Comparison of ENCODE assay signal across 8 mouse cellular contexts in genomic region chr14:123202313-123202712, GRCm38 (mm10).
DNase-seq lines count a peak whose midpoint lies in the region; ATAC-seq and TF ChIP-seq lines count a peak whose summit lies in the region.

No protein-coding gene starts in this region.

- TF ChIP-seq CTCF in intestine, postnatal 0 days (IDR thresholded peaks at IDR 0.05; ENCODE audit: low read depth), result no peak
- TF ChIP-seq CTCF in hindbrain, postnatal 0 days (IDR thresholded peaks at IDR 0.05; ENCODE audit: low read depth), result no peak

- DNase-seq in cerebellum, postnatal 10 days, result peak; percentile 57 to 72
- no peak for DNase-seq in cerebellum, adult 9-10 months
- DNase-seq in 3T3-L1 (ENCODE audit: low read depth, low spot score), result peak; percentile 78
- peak; percentile 61 for DNase-seq in hindbrain, postnatal 0 days (ENCODE audit: low spot score)
- no peak for DNase-seq in kidney, adult 9 months

- ATAC-seq in intestine, embryonic 15.5 days, result no peak
- no peak for ATAC-seq in intestine, postnatal 0 days
- ATAC-seq in hindbrain, postnatal 0 days, result no peak
- no peak for ATAC-seq in monocyte, adult 5-6 weeks (replicated peaks; ENCODE audit: insufficient number of reproducible peaks, low FRiP score, low TSS enrichment, poor library complexity, severe bottlenecking)

- no peaks in the 10 kb centered on the region for H3K9me3 ChIP-seq in intestine, embryonic 15.5 days
- H3K9me3 ChIP-seq in intestine, postnatal 0 days (ENCODE audit: control insufficient read depth), result no peaks in the 10 kb centered on the region
- no peaks in the 10 kb centered on the region for H3K9me3 ChIP-seq in hindbrain, postnatal 0 days (ENCODE audit: low read length)

- no peak overlapping the region for H3K9ac ChIP-seq in intestine, embryonic 15.5 days
- no peak overlapping the region for H3K9ac ChIP-seq in intestine, postnatal 0 days (ENCODE audit: low read depth, low read length)
- H3K9ac ChIP-seq in hindbrain, postnatal 0 days (replicated peaks; ENCODE audit: low read length), result no peak overlapping the region; the same call in 1 of the 2 replicates

- no peaks in the 10 kb centered on the region for H3K4me1 ChIP-seq in intestine, embryonic 15.5 days (replicated peaks)
- no peaks in the 10 kb centered on the region for H3K4me1 ChIP-seq in intestine, postnatal 0 days (replicated peaks; ENCODE audit: control insufficient read depth, insufficient read depth, low read length)
- no peaks in the 10 kb centered on the region for H3K4me1 ChIP-seq in hindbrain, postnatal 0 days (ENCODE audit: insufficient read depth, low read length)

- 50% methylated on average over 4 of the region's 4 CpGs for WGBS in intestine, embryonic 15.5 days
- 68% methylated on average over 4 of the region's 4 CpGs for WGBS in intestine, postnatal 0 days
- WGBS in hindbrain, postnatal 0 days, result 23% methylated on average over 4 of the region's 4 CpGs

- H3K4me3 ChIP-seq in intestine, embryonic 15.5 days (replicated peaks), result no peak overlapping the region
- no peak overlapping the region for H3K4me3 ChIP-seq in intestine, postnatal 0 days (ENCODE audit: low read depth, low read length)
- peak overlapping the region; percentile 8; the same call in 1 of the 2 replicates for H3K4me3 ChIP-seq in hindbrain, postnatal 0 days (ENCODE audit: low read length)

- H3K4me2 ChIP-seq in intestine, embryonic 15.5 days (replicated peaks), result peak overlapping the region; percentile 12
- H3K4me2 ChIP-seq in intestine, postnatal 0 days (replicated peaks; ENCODE audit: low read depth), result no peak overlapping the region; the same call in 1 of the 2 replicates
- H3K4me2 ChIP-seq in hindbrain, postnatal 0 days (ENCODE audit: low read depth, low read length), result peak overlapping the region; percentile 46

- H3K36me3 ChIP-seq in intestine, embryonic 15.5 days, result no peaks in the 10 kb centered on the region
- H3K36me3 ChIP-seq in intestine, postnatal 0 days (ENCODE audit: control insufficient read depth, insufficient read depth), result no peaks in the 10 kb centered on the region
- no peaks in the 10 kb centered on the region for H3K36me3 ChIP-seq in hindbrain, postnatal 0 days (ENCODE audit: insufficient read depth, low read length)

- H3K27ac ChIP-seq in intestine, embryonic 15.5 days, result no peak overlapping the region
- H3K27ac ChIP-seq in intestine, postnatal 0 days (ENCODE audit: low read depth, low read length), result no peak overlapping the region
- peak overlapping the region; percentile 74 for H3K27ac ChIP-seq in hindbrain, postnatal 0 days

- no peaks in the 10 kb centered on the region for H3K27me3 ChIP-seq in intestine, embryonic 15.5 days (replicated peaks)
- H3K27me3 ChIP-seq in intestine, postnatal 0 days (replicated peaks; ENCODE audit: control insufficient read depth, insufficient read depth, low read length), result no peaks in the 10 kb centered on the region
- H3K27me3 ChIP-seq in hindbrain, postnatal 0 days (ENCODE audit: insufficient read depth, low read length), result no peaks in the 10 kb centered on the region

Comparison
In these comparisons a context has a peak if more than half of its experiments do, and no peak if none do; other contexts are left out.
1. DNase-seq: peak in cerebellum, postnatal 10 days (2 of 2), 3T3-L1 (single experiment) and hindbrain, postnatal 0 days (single experiment); none in cerebellum, adult 9-10 months (single experiment) and kidney, adult 9 months (single experiment).